Mouse (Mus musculus): ENCODE measurements around the gene Maml3. TPM values are rescaled to one million over a fixed set of nuclear protein-coding genes. Genes with fewer than 3 reads are reported as not detected.

The Maml3 gene
- polyA plus RNA-seq, 1 experiment, result 0.01 TPM

- no peak for TF ChIP-seq GATA1 (IDR thresholded peaks at IDR 0.05; ENCODE audit: low read length)
Observed at GRCm38 (mm10) chr3:51668607-51669006, 436.3 kb downstream of the Maml3 start.

GRCm38 (mm10) chr3:51662557-51662956 is 442.3 kb downstream of the Maml3 start:
- TF ChIP-seq GATA1 (IDR thresholded peaks at IDR 0.05; ENCODE audit: low read length), result no peak

GRCm38 (mm10) chr3:51661880-51662550 is 442.9 kb downstream of the Maml3 start:
- TF ChIP-seq GATA1 (IDR thresholded peaks at IDR 0.05; ENCODE audit: low read length), result no peak

GRCm38 (mm10) chr3:51661376-51661775 is 443.5 kb downstream of the Maml3 start:
- TF ChIP-seq GATA1 (IDR thresholded peaks at IDR 0.05; ENCODE audit: low read length), result no peak

- no peak for TF ChIP-seq GATA1 (IDR thresholded peaks at IDR 0.05; ENCODE audit: low read length)
Observed at GRCm38 (mm10) chr3:51660821-51661276, 444.0 kb downstream of the Maml3 start.

- no peak for TF ChIP-seq GATA1 (IDR thresholded peaks at IDR 0.05; ENCODE audit: low read length)
Observed at GRCm38 (mm10) chr3:51660060-51660459, 444.8 kb downstream of the Maml3 start, which contains the start of gene Mgst2. Gene Mgst2, plus strand, starts transcription at chr3:51660360.

GRCm38 (mm10) chr3:51659415-51659814 is 445.5 kb downstream of the Maml3 start:
- TF ChIP-seq GATA1 (IDR thresholded peaks at IDR 0.05; ENCODE audit: low read length), result no peak

- no peak for TF ChIP-seq GATA1 (IDR thresholded peaks at IDR 0.05; ENCODE audit: low read length)
Observed at GRCm38 (mm10) chr3:51654303-51655055, 450.4 kb downstream of the Maml3 start.

GRCm38 (mm10) chr3:51652701-51653100 is 452.2 kb downstream of the Maml3 start:
- no peak for TF ChIP-seq GATA1 (IDR thresholded peaks at IDR 0.05; ENCODE audit: low read length)

- TF ChIP-seq GATA1 (IDR thresholded peaks at IDR 0.05; ENCODE audit: low read length), result no peak
Observed at GRCm38 (mm10) chr3:51652292-51652691, 452.6 kb downstream of the Maml3 start.

GRCm38 (mm10) chr3:51651149-51651548 is 453.7 kb downstream of the Maml3 start:
- TF ChIP-seq GATA1 (IDR thresholded peaks at IDR 0.05; ENCODE audit: low read length), result no peak

GRCm38 (mm10) chr3:51649986-51650385 is 454.9 kb downstream of the Maml3 start:
- no peak for TF ChIP-seq GATA1 (IDR thresholded peaks at IDR 0.05; ENCODE audit: low read length)

- TF ChIP-seq GATA1 (IDR thresholded peaks at IDR 0.05; ENCODE audit: low read length), result no peak
Observed at GRCm38 (mm10) chr3:51649426-51649825, 455.4 kb downstream of the Maml3 start.

- no peak for TF ChIP-seq GATA1 (IDR thresholded peaks at IDR 0.05; ENCODE audit: low read length)
Observed at GRCm38 (mm10) chr3:51648037-51648664, 456.7 kb downstream of the Maml3 start.

GRCm38 (mm10) chr3:51647356-51647755 is 457.5 kb downstream of the Maml3 start:
- TF ChIP-seq GATA1 (IDR thresholded peaks at IDR 0.05; ENCODE audit: low read length), result no peak

- no peak for TF ChIP-seq GATA1 (IDR thresholded peaks at IDR 0.05; ENCODE audit: low read length)
Observed at GRCm38 (mm10) chr3:51646301-51646700, 458.6 kb downstream of the Maml3 start.

Measured in G1E-ER4 (cell line).